Mouse (Mus musculus) common myeloid progenitor, adult 5-6 weeks (primary cell): ENCODE results near the gene 4921524J17Rik. TPM values are rescaled to one million over a fixed set of nuclear protein-coding genes. Genes with fewer than 3 reads are reported as not detected.

ENCODE experiments used
- ATAC-seq: replicated peaks from 2 replicates; pipeline ENCODE4 v1.8.0; 2016; ENCODE audit warnings: low read depth, mild to moderate bottlenecking, moderate TSS enrichment, inconsistent platforms; ENCODE audit not compliant: poor library complexity, severe bottlenecking
- total RNA-seq: library from RNA; stranded (forward); fragments of 200-1000, 187-1606 nt; gene quantifications from 2 replicates; pipeline ENCODE4 v1.2.3, GENCODE M21; 2017

The 4921524J17Rik gene
- total RNA-seq = 79.4 and 79.9 TPM in 2 replicates

- ATAC-seq = peak; percentile 95
Measured at GRCm38 (mm10) chr8:85432168-85433016, at the start of gene 4921524J17Rik. 4921524J17Rik (minus strand) TSS chr8:85432833.

GRCm38 (mm10) chr8:85482427-85482826, 49.8 kb upstream of the 4921524J17Rik start:
- no peak for ATAC-seq

GRCm38 (mm10) chr8:85481900-85482299, 49.3 kb upstream of the 4921524J17Rik start:
- ATAC-seq = peak; percentile 100

GRCm38 (mm10) chr8:85479710-85480109, 47.1 kb upstream of the 4921524J17Rik start:
- no peak for ATAC-seq

- no peak for ATAC-seq
Measured at GRCm38 (mm10) chr8:85478397-85478796, 45.8 kb upstream of the 4921524J17Rik start.

- ATAC-seq = 0 out of 2 replicates have a peak, but pooled peaks have one; percentile 28
Measured at GRCm38 (mm10) chr8:85476970-85477545, 44.4 kb upstream of the 4921524J17Rik start.

- ATAC-seq = 0 out of 2 replicates have a peak, but pooled peaks have one; percentile 22
Measured at GRCm38 (mm10) chr8:85474924-85475323, 42.3 kb upstream of the 4921524J17Rik start.

- no peak for ATAC-seq
Measured at GRCm38 (mm10) chr8:85473246-85473645, 40.6 kb upstream of the 4921524J17Rik start.

GRCm38 (mm10) chr8:85472800-85473199, 40.2 kb upstream of the 4921524J17Rik start:
- ATAC-seq = no peak

GRCm38 (mm10) chr8:85470753-85471152, 38.1 kb upstream of the 4921524J17Rik start:
- ATAC-seq = no peak

GRCm38 (mm10) chr8:85466056-85466455, 33.4 kb upstream of the 4921524J17Rik start:
- ATAC-seq = no peak

- ATAC-seq = no peak
Measured at GRCm38 (mm10) chr8:85464316-85464715, 31.7 kb upstream of the 4921524J17Rik start.

- no peak for ATAC-seq
Measured at GRCm38 (mm10) chr8:85462441-85462840, 29.8 kb upstream of the 4921524J17Rik start.

- ATAC-seq = peak; percentile 73
Measured at GRCm38 (mm10) chr8:85461377-85461776, 28.7 kb upstream of the 4921524J17Rik start.

- no peak for ATAC-seq
Measured at GRCm38 (mm10) chr8:85460804-85461203, 28.2 kb upstream of the 4921524J17Rik start.

- ATAC-seq = peak; percentile 39; the same call in 1 of the 2 replicates
Measured at GRCm38 (mm10) chr8:85459582-85459981, 26.9 kb upstream of the 4921524J17Rik start.

GRCm38 (mm10) chr8:85456536-85456935, 23.9 kb upstream of the 4921524J17Rik start:
- peak; percentile 64 for ATAC-seq

- no peak for ATAC-seq
Measured at GRCm38 (mm10) chr8:85454750-85455149, 22.1 kb upstream of the 4921524J17Rik start.

GRCm38 (mm10) chr8:85453256-85453655, 20.6 kb upstream of the 4921524J17Rik start:
- ATAC-seq = no peak

GRCm38 (mm10) chr8:85452328-85452727, 19.7 kb upstream of the 4921524J17Rik start:
- peak; percentile 57 for ATAC-seq

GRCm38 (mm10) chr8:85450335-85450734, 17.7 kb upstream of the 4921524J17Rik start:
- peak; percentile 62 for ATAC-seq
